ENCODE assay signal across 19 mouse cellular contexts in genomic region chr5:30739595-30739994, GRCm38 (mm10). TPM values are rescaled to one million over a fixed set of nuclear protein-coding genes. Genes with fewer than 3 reads are reported as not detected.
DNase-seq lines count a peak whose midpoint lies in the region; ATAC-seq and TF ChIP-seq lines count a peak whose summit lies in the region.
"Had no signal": no experiment of that assay in that cellular context is flagged by ENCODE, and none has a peak within 500 bp of the region (broad histone marks: within the 10 kb centered on the region; RNA-seq: fewer than 3 reads in every experiment).

No protein-coding gene starts in this region.

- H3K36me3 ChIP-seq in hindbrain, embryonic 15.5 days = peaks cover 1% of the 10 kb centered on the region; the same call in 1 of the 2 replicates
- 0 out of 2 replicates have a peak, but pooled peaks cover 5% of the 10 kb centered on the region for H3K36me3 ChIP-seq in hindbrain, postnatal 0 days (ENCODE audit: insufficient read depth, low read length)
- peaks cover 26% of the 10 kb centered on the region; the same call in 1 of the 2 replicates for H3K36me3 ChIP-seq in forebrain, postnatal 0 days (ENCODE audit: insufficient read depth)
- H3K36me3 ChIP-seq in kidney, embryonic 15.5 days = no peaks in the 10 kb centered on the region
- H3K36me3 ChIP-seq: embryonic facial prominence, embryonic 12.5 days; intestine, embryonic 15.5 days had no signal

- no peak overlapping the region for H3K4me2 ChIP-seq in hindbrain, embryonic 15.5 days
- H3K4me2 ChIP-seq in hindbrain, postnatal 0 days (ENCODE audit: low read depth, low read length) = no peak overlapping the region
- H3K4me2 ChIP-seq in forebrain, postnatal 0 days (ENCODE audit: low read depth) = no peak overlapping the region
- no peak overlapping the region for H3K4me2 ChIP-seq in kidney, embryonic 15.5 days
- H3K4me2 ChIP-seq: embryonic facial prominence, embryonic 12.5 days; intestine, embryonic 15.5 days had no signal

- H3K27me3 ChIP-seq in hindbrain, embryonic 15.5 days = no peaks in the 10 kb centered on the region
- no peaks in the 10 kb centered on the region; the same call in 1 of the 2 replicates for H3K27me3 ChIP-seq in hindbrain, postnatal 0 days (ENCODE audit: insufficient read depth, low read length)
- H3K27me3 ChIP-seq in forebrain, postnatal 0 days (ENCODE audit: insufficient read depth, low read length) = no peaks in the 10 kb centered on the region
- 0 out of 2 replicates have a peak, but pooled peaks cover 3% of the 10 kb centered on the region for H3K27me3 ChIP-seq in kidney, embryonic 15.5 days
- H3K27me3 ChIP-seq: embryonic facial prominence, embryonic 12.5 days; intestine, embryonic 15.5 days had no signal

- H3K27ac ChIP-seq in hindbrain, embryonic 15.5 days (replicated peaks) = peak overlapping the region; percentile 42; the same call in 1 of the 2 replicates
- H3K27ac ChIP-seq in hindbrain, postnatal 0 days = no peak overlapping the region
- H3K27ac ChIP-seq in forebrain, postnatal 0 days (ENCODE audit: low read depth, low read length) = peak overlapping the region; percentile 81
- H3K27ac ChIP-seq in kidney, embryonic 15.5 days = no peak overlapping the region
- H3K27ac ChIP-seq: embryonic facial prominence, embryonic 12.5 days; hindbrain, embryonic 10.5 days; intestine, embryonic 15.5 days had no signal

- no peak overlapping the region for H3K4me3 ChIP-seq in hindbrain, embryonic 15.5 days
- H3K4me3 ChIP-seq in hindbrain, postnatal 0 days (ENCODE audit: low read length) = no peak overlapping the region
- no peak overlapping the region for H3K4me3 ChIP-seq in forebrain, postnatal 0 days (ENCODE audit: low read depth, low read length)
- H3K4me3 ChIP-seq in kidney, embryonic 15.5 days (replicated peaks) = no peak overlapping the region
- H3K4me3 ChIP-seq: embryonic facial prominence, embryonic 12.5 days; hindbrain, embryonic 10.5 days; intestine, embryonic 15.5 days; myocyte had no signal

- no peak overlapping the region for H3K9ac ChIP-seq in hindbrain, embryonic 15.5 days
- H3K9ac ChIP-seq in hindbrain, postnatal 0 days (replicated peaks; ENCODE audit: low read length) = no peak overlapping the region
- H3K9ac ChIP-seq in forebrain, postnatal 0 days = no peak overlapping the region
- no peak overlapping the region for H3K9ac ChIP-seq in kidney, embryonic 15.5 days
- H3K9ac ChIP-seq: embryonic facial prominence, embryonic 12.5 days; intestine, embryonic 15.5 days had no signal

- H3K4me1 ChIP-seq in hindbrain, embryonic 15.5 days (replicated peaks) = peaks cover 33% of the 10 kb centered on the region
- peaks cover 24% of the 10 kb centered on the region for H3K4me1 ChIP-seq in hindbrain, postnatal 0 days (ENCODE audit: insufficient read depth, low read length)
- H3K4me1 ChIP-seq in forebrain, postnatal 0 days (ENCODE audit: insufficient read depth) = peaks cover 20% of the 10 kb centered on the region; the same call in 1 of the 2 replicates
- 0 out of 2 replicates have a peak, but pooled peaks cover 9% of the 10 kb centered on the region for H3K4me1 ChIP-seq in kidney, embryonic 15.5 days
- H3K4me1 ChIP-seq: intestine, embryonic 15.5 days had no signal

- no peak for TF ChIP-seq CTCF in hindbrain, postnatal 0 days (IDR thresholded peaks at IDR 0.05; ENCODE audit: low read depth)
- no peak for TF ChIP-seq CTCF in forebrain, postnatal 0 days (IDR thresholded peaks at IDR 0.05; ENCODE audit: low read depth)

- no peak for DNase-seq in hindbrain, postnatal 0 days (ENCODE audit: low spot score)
- DNase-seq in right cerebral cortex, adult 18-20 months = peak; percentile 35
- no peak for DNase-seq in right cerebral cortex, postnatal 4 days
- no peak for DNase-seq in forebrain, postnatal 0 days
- DNase-seq in spleen, adult 18-20 months = no peak
- DNase-seq: adrenal gland, postnatal 14 days; cerebellum, adult 2 months; heart, adult 18-20 months; lung, postnatal 14 days; thymus, adult 2 months had no signal

- 48% methylated on average over 8 of the region's 8 CpGs for WGBS in hindbrain, embryonic 15.5 days
- WGBS in hindbrain, postnatal 0 days = 39% methylated on average over 8 of the region's 8 CpGs
- WGBS in forebrain, postnatal 0 days = 46% methylated on average over 8 of the region's 8 CpGs
- WGBS in kidney, embryonic 15.5 days = 60% methylated on average over 8 of the region's 8 CpGs

- no peaks in the 10 kb centered on the region for H3K9me3 ChIP-seq in hindbrain, embryonic 15.5 days
- H3K9me3 ChIP-seq in hindbrain, postnatal 0 days (ENCODE audit: low read length) = no peaks in the 10 kb centered on the region
- no peaks in the 10 kb centered on the region for H3K9me3 ChIP-seq in forebrain, postnatal 0 days (ENCODE audit: low read length)
- no peaks in the 10 kb centered on the region for H3K9me3 ChIP-seq in kidney, embryonic 15.5 days (replicated peaks)
- H3K9me3 ChIP-seq: embryonic facial prominence, embryonic 12.5 days; hindbrain, embryonic 10.5 days; intestine, embryonic 15.5 days had no signal

- ATAC-seq in hindbrain, embryonic 15.5 days (ENCODE audit: low FRiP score, low read depth) = no peak
- ATAC-seq in hindbrain, postnatal 0 days = no peak
- no peak for ATAC-seq in forebrain, postnatal 0 days
- no peak for ATAC-seq in kidney, embryonic 15.5 days (replicated peaks; ENCODE audit: low FRiP score)
- ATAC-seq: activated CD4-positive, CD25-positive, alpha-beta regulatory T cell, adult 4 months; intestine, embryonic 15.5 days; Patski had no signal

RNA-seq across cellular contexts. Expression of gene Dpysl5, which starts 28.2 kb away (rescaled TPM):
- polyA plus RNA-seq in hindbrain, embryonic 15.5 days (2015; fragmentation: Nextera tagmentation; extraction: Ambion mirVana) = 208 and 265 TPM in 2 replicates
- total RNA-seq in hindbrain, postnatal 0 days (2014; rRNA removed) = 261 and 286 TPM in 2 replicates
- polyA plus RNA-seq in hindbrain, postnatal 0 days (2015; fragmentation: Nextera tagmentation; extraction: Ambion mirVana) = 120 and 148 TPM in 2 replicates
- 274 and 315 TPM in 2 replicates for total RNA-seq in forebrain, postnatal 0 days (2014; rRNA removed)
- 272 and 290 TPM in 2 replicates for polyA plus RNA-seq in forebrain, postnatal 0 days (2015; fragmentation: Nextera tagmentation; extraction: Ambion mirVana)
- 6.8 and 7.7 TPM in 2 replicates for polyA plus RNA-seq in kidney, embryonic 15.5 days (2015; fragmentation: Nextera tagmentation; extraction: Ambion mirVana)
- total RNA-seq: megakaryocyte-erythroid progenitor cell, adult 5-6 weeks had no signal
- polyA plus RNA-seq: activated CD4-positive, CD25-positive, alpha-beta regulatory T cell, adult 4 months had no signal

Comparison
In these comparisons a context has a peak if more than half of its experiments do, and no peak if none do; other contexts are left out.
1. H3K27ac ChIP-seq: peak in hindbrain, embryonic 15.5 days (single experiment) and forebrain, postnatal 0 days (single experiment); none in hindbrain, postnatal 0 days (single experiment) and kidney, embryonic 15.5 days (single experiment).
2. RNA of gene Dpysl5, which starts 28.2 kb away (polyA plus RNA-seq): 272 to 290 TPM in forebrain, postnatal 0 days, 208 to 265 TPM in hindbrain, embryonic 15.5 days and 120 to 148 TPM in hindbrain, postnatal 0 days; 6.8 to 7.7 TPM in kidney, embryonic 15.5 days; every median in the first group is over 10 times any median in the second.